In the genomic region with DNA sequence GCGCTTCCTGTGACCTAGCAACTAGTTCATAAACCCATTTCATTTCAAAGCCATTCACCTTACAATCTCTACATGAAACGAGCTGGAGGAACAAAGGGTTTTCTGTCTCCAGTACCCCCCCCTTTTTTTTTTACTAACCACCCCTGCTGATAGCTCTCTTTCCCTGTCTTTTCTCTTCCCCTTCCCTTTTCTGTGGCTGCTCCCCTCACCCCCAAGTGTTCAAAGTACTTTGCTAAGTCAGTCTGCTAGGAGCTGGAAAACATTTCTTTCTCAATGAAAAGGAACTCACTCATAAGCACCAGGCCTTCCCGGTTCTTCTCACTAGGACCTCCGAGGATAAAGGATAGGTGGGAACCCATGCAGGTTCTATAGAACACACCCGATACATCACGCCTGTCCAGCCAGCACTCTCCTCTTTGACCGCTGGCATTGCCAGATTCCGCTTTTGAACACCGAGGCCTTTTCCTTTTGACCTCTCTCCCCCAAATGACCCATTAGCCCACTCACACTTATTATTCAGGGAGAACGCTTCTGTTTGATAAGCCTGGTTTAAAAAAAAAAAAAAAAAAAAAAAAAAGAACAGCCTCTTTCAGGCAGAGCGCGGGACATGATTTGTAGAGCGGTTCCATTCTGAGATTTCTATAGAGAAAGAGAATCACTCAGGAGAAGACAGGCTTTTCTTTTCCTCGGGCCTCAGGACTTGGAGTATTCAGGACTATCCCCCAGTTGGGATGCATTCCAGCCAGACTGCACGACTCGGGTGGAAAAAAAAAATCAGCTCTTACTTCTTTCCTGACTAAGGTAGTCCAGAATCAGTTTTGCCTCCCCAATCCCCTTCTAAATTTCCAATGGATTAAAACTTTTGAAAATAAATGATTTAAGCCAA, we compare ENCODE assay signal across 8 mouse cellular contexts.
DNase-seq lines count a peak whose midpoint lies in the region; ATAC-seq and TF ChIP-seq lines count a peak whose summit lies in the region.

No protein-coding gene starts in this region.

- no peaks in the 10 kb centered on the region for H3K36me3 ChIP-seq in heart, embryonic 16.5 days (ENCODE audit: control insufficient read depth, insufficient read depth)
- no peaks in the 10 kb centered on the region for H3K36me3 ChIP-seq in hindbrain, embryonic 12.5 days
- no peaks in the 10 kb centered on the region for H3K36me3 ChIP-seq in midbrain, embryonic 10.5 days

- peaks cover 35% of the 10 kb centered on the region for H3K4me1 ChIP-seq in heart, embryonic 16.5 days (ENCODE audit: control insufficient read depth, insufficient read depth, low read length)
- H3K4me1 ChIP-seq in bone marrow macrophage, adult 2 months (ENCODE audit: control insufficient read depth, insufficient read depth, low read length) = 0 out of 2 replicates have a peak, but pooled peaks cover 4% of the 10 kb centered on the region
- peaks cover 39% of the 10 kb centered on the region for H3K4me1 ChIP-seq in hindbrain, embryonic 12.5 days
- peaks cover 67% of the 10 kb centered on the region for H3K4me1 ChIP-seq in midbrain, embryonic 10.5 days

- H3K4me3 ChIP-seq in heart, embryonic 16.5 days (ENCODE audit: low read length) = peak overlapping the region; percentile 75
- H3K4me3 ChIP-seq in bone marrow macrophage, adult 2 months (ENCODE audit: insufficient read depth, low read length) = peak overlapping the region; percentile 54
- H3K4me3 ChIP-seq in hindbrain, embryonic 12.5 days = peak overlapping the region; percentile 61
- peak overlapping the region; percentile 68 for H3K4me3 ChIP-seq in midbrain, embryonic 10.5 days

- no peaks in the 10 kb centered on the region for H3K9me3 ChIP-seq in heart, embryonic 16.5 days (replicated peaks; ENCODE audit: control insufficient read depth, low read length)
- no peaks in the 10 kb centered on the region for H3K9me3 ChIP-seq in hindbrain, embryonic 12.5 days (replicated peaks)
- no peaks in the 10 kb centered on the region for H3K9me3 ChIP-seq in midbrain, embryonic 10.5 days (replicated peaks)

- H3K27me3 ChIP-seq in heart, embryonic 16.5 days (ENCODE audit: control insufficient read depth, insufficient read depth, low read length) = no peaks in the 10 kb centered on the region
- H3K27me3 ChIP-seq in hindbrain, embryonic 12.5 days = 0 out of 2 replicates have a peak, but pooled peaks cover 3% of the 10 kb centered on the region
- peaks cover 16% of the 10 kb centered on the region for H3K27me3 ChIP-seq in midbrain, embryonic 10.5 days (ENCODE audit: low read depth, poor library complexity, severe bottlenecking)

- WGBS in heart, embryonic 16.5 days = 9% methylated on average over 16 of the region's 16 CpGs
- WGBS in hindbrain, embryonic 12.5 days = under 1% methylated on average over 16 of the region's 16 CpGs
- under 1% methylated on average over 16 of the region's 16 CpGs for WGBS in midbrain, embryonic 10.5 days

- intact Hi-C loops in heart, postnatal 10 days (cut with DNase I) = loop anchor here (2.0 kb wide), 3 partner anchors 23 to 211 kb away; no protein-coding TSS in a partner anchor

- peak overlapping the region; percentile 85 for H3K4me2 ChIP-seq in heart, embryonic 16.5 days (ENCODE audit: low read depth, low read length)
- H3K4me2 ChIP-seq in hindbrain, embryonic 12.5 days (replicated peaks) = peak overlapping the region; percentile 77

- no peak for ATAC-seq in heart, embryonic 16.5 days (replicated peaks; ENCODE audit: extremely low read depth, insufficient read depth, low FRiP score)
- peak; percentile 47 for ATAC-seq in hindbrain, embryonic 12.5 days (ENCODE audit: low FRiP score)

- H3K9ac ChIP-seq in heart, embryonic 16.5 days (ENCODE audit: low read length) = peak overlapping the region; percentile 68
- 0 out of 2 replicates have a peak overlapping the region, but pooled peaks have one; percentile 14 for H3K9ac ChIP-seq in hindbrain, embryonic 12.5 days

- no peak for DNase-seq in heart, postnatal 10 days
- DNase-seq in midbrain, embryonic 10.5 days (ENCODE audit: low spot score) = peak; percentile 73
- no peak for DNase-seq in spleen, postnatal 36 days (ENCODE audit: low spot score in 2 of 2)
- DNase-seq in thymus, postnatal 10 days (ENCODE audit: low spot score in 2 of 2) = no peak
- DNase-seq in thymus, postnatal 25 days = no peak

- peak overlapping the region; percentile 95 for H3K27ac ChIP-seq in heart, embryonic 16.5 days (ENCODE audit: low read length)
- no peak overlapping the region for H3K27ac ChIP-seq in bone marrow macrophage, adult 2 months (ENCODE audit: insufficient read depth, low read depth, low read length)
- H3K27ac ChIP-seq in hindbrain, embryonic 12.5 days = peak overlapping the region; percentile 87
- H3K27ac ChIP-seq in midbrain, embryonic 10.5 days (replicated peaks) = peak overlapping the region; percentile 90

- no peak for TF ChIP-seq CTCF in bone marrow macrophage, adult 2 months (IDR thresholded peaks at IDR 0.05; ENCODE audit: low read depth, low read length)

- TF ChIP-seq POLR2A in bone marrow macrophage, adult 2 months (IDR thresholded peaks at IDR 0.05; ENCODE audit: borderline replicate concordance, low read depth, low read length) = no peak
